8 mouse cellular contexts compared by ENCODE assay signal in genomic region chr10:80570871-80571836, GRCm38 (mm10). TPM values are rescaled to one million over a fixed set of nuclear protein-coding genes. Genes with fewer than 3 reads are reported as not detected.
A peak's percentile ranks its signal among the peaks of the same experiment; 100 is the strongest.
DNase-seq lines count a peak whose midpoint lies in the region; ATAC-seq lines count a peak whose summit lies in the region.

No protein-coding gene starts in this region.

- no peaks in the 10 kb centered on the region for H3K9me3 ChIP-seq in embryonic facial prominence, embryonic 13.5 days
- H3K9me3 ChIP-seq in limb, embryonic 10.5 days (replicated peaks) = no peaks in the 10 kb centered on the region
- H3K9me3 ChIP-seq in midbrain, embryonic 12.5 days = no peaks in the 10 kb centered on the region

- no peaks in the 10 kb centered on the region for H3K27me3 ChIP-seq in embryonic facial prominence, embryonic 13.5 days
- no peaks in the 10 kb centered on the region for H3K27me3 ChIP-seq in limb, embryonic 10.5 days (ENCODE audit: low read depth, poor library complexity, severe bottlenecking)
- H3K27me3 ChIP-seq in midbrain, embryonic 12.5 days = peaks cover 11% of the 10 kb centered on the region; the same call in 1 of the 2 replicates

- peaks cover 18% of the 10 kb centered on the region for H3K36me3 ChIP-seq in embryonic facial prominence, embryonic 13.5 days
- H3K36me3 ChIP-seq in limb, embryonic 10.5 days = peaks cover 28% of the 10 kb centered on the region
- H3K36me3 ChIP-seq in midbrain, embryonic 12.5 days = no peaks in the 10 kb centered on the region

- peak overlapping the region; percentile 55; the same call in 1 of the 2 replicates for H3K27ac ChIP-seq in embryonic facial prominence, embryonic 13.5 days
- peak overlapping the region; percentile 86 for H3K27ac ChIP-seq in limb, embryonic 10.5 days
- H3K27ac ChIP-seq in midbrain, embryonic 12.5 days (replicated peaks) = 0 out of 2 replicates have a peak overlapping the region, but pooled peaks have one; percentile 20

- peak overlapping the region; percentile 51 for H3K4me2 ChIP-seq in embryonic facial prominence, embryonic 13.5 days
- peak overlapping the region; percentile 42 for H3K4me2 ChIP-seq in midbrain, embryonic 12.5 days (replicated peaks)

- H3K9ac ChIP-seq in embryonic facial prominence, embryonic 13.5 days = peak overlapping the region; percentile 65
- H3K9ac ChIP-seq in midbrain, embryonic 12.5 days (replicated peaks) = peak overlapping the region; percentile 49

- WGBS in embryonic facial prominence, embryonic 13.5 days = 22% methylated on average over 30 of the region's 30 CpGs
- 22% methylated on average over 30 of the region's 30 CpGs for WGBS in limb, embryonic 10.5 days
- 22% methylated on average over 30 of the region's 30 CpGs for WGBS in midbrain, embryonic 12.5 days

- ATAC-seq in embryonic facial prominence, embryonic 13.5 days (ENCODE audit: insufficient number of reproducible peaks, insufficient read depth, low FRiP score, low TSS enrichment, low read depth) = no peak
- 0 out of 2 replicates have a peak, but pooled peaks have one; percentile 10 for ATAC-seq in midbrain, embryonic 12.5 days (ENCODE audit: low FRiP score, low read depth)

- peak; percentile 57 for DNase-seq in embryo, embryonic 10 days (ENCODE audit: low spot score)
- DNase-seq in embryo, embryonic 9.5 days (ENCODE audit: extremely low spot score) = no peak
- peak; percentile 65 for DNase-seq in B cell, adult 2 months
- peak; percentile 62 for DNase-seq in limb, embryonic 10.5 days (ENCODE audit: low spot score)
- DNase-seq in ovary, postnatal 10 days (ENCODE audit: low spot score) = no peak
- no peak for DNase-seq in frontal cortex, postnatal 36 days (ENCODE audit: low spot score in 2 of 2)

- H3K4me1 ChIP-seq in embryonic facial prominence, embryonic 13.5 days = peaks cover 72% of the 10 kb centered on the region
- peaks cover 78% of the 10 kb centered on the region for H3K4me1 ChIP-seq in limb, embryonic 10.5 days
- peaks cover 68% of the 10 kb centered on the region for H3K4me1 ChIP-seq in midbrain, embryonic 12.5 days

- H3K4me3 ChIP-seq in embryonic facial prominence, embryonic 13.5 days = peak overlapping the region; percentile 20
- peak overlapping the region; percentile 44 for H3K4me3 ChIP-seq in limb, embryonic 10.5 days
- H3K4me3 ChIP-seq in midbrain, embryonic 12.5 days = peak overlapping the region; percentile 15; the same call in 1 of the 2 replicates

RNA-seq across cellular contexts. Expression of gene Klf16, which starts 6.0 kb away (rescaled TPM):
- 9.5 and 12.0 TPM in 2 replicates for polyA plus RNA-seq in embryonic facial prominence, embryonic 13.5 days (2015; fragmentation: Nextera tagmentation; extraction: Ambion mirVana)
- polyA plus RNA-seq in limb, embryonic 10.5 days (2016; fragmentation: Nextera tagmentation; extraction: Ambion mirVana) = 8.7 and 11.3 TPM in 2 replicates
- 6.1 and 6.2 TPM in 2 replicates for polyA plus RNA-seq in midbrain, embryonic 12.5 days (2016; fragmentation: Nextera tagmentation; extraction: Ambion mirVana)

RNA-seq across cellular contexts. Expression of gene Rexo1, which starts 9.8 kb away (rescaled TPM):
- polyA plus RNA-seq in embryonic facial prominence, embryonic 13.5 days (2015; fragmentation: Nextera tagmentation; extraction: Ambion mirVana) = 25.9 and 31.3 TPM in 2 replicates
- 40.8 and 42.6 TPM in 2 replicates for polyA plus RNA-seq in limb, embryonic 10.5 days (2016; fragmentation: Nextera tagmentation; extraction: Ambion mirVana)
- 36.5 and 37.3 TPM in 2 replicates for polyA plus RNA-seq in midbrain, embryonic 12.5 days (2016; fragmentation: Nextera tagmentation; extraction: Ambion mirVana)

RNA-seq across cellular contexts. Expression of gene Abhd17a, which starts 19.0 kb away (rescaled TPM):
- 84.6 and 85.3 TPM in 2 replicates for polyA plus RNA-seq in embryonic facial prominence, embryonic 13.5 days (2015; fragmentation: Nextera tagmentation; extraction: Ambion mirVana)
- polyA plus RNA-seq in limb, embryonic 10.5 days (2016; fragmentation: Nextera tagmentation; extraction: Ambion mirVana) = 104 and 108 TPM in 2 replicates
- 104 and 105 TPM in 2 replicates for polyA plus RNA-seq in midbrain, embryonic 12.5 days (2016; fragmentation: Nextera tagmentation; extraction: Ambion mirVana)

RNA-seq across cellular contexts. Expression of gene Scamp4, which starts 31.5 kb away (rescaled TPM):
- 79.6 and 95.1 TPM in 2 replicates for polyA plus RNA-seq in embryonic facial prominence, embryonic 13.5 days (2015; fragmentation: Nextera tagmentation; extraction: Ambion mirVana)
- polyA plus RNA-seq in limb, embryonic 10.5 days (2016; fragmentation: Nextera tagmentation; extraction: Ambion mirVana) = 87.8 and 92.2 TPM in 2 replicates
- 63.1 and 68.4 TPM in 2 replicates for polyA plus RNA-seq in midbrain, embryonic 12.5 days (2016; fragmentation: Nextera tagmentation; extraction: Ambion mirVana)

RNA-seq across cellular contexts. Expression of gene Adat3, which starts 31.5 kb away (rescaled TPM):
- 5.9 and 9.1 TPM in 2 replicates for polyA plus RNA-seq in embryonic facial prominence, embryonic 13.5 days (2015; fragmentation: Nextera tagmentation; extraction: Ambion mirVana)
- polyA plus RNA-seq in limb, embryonic 10.5 days (2016; fragmentation: Nextera tagmentation; extraction: Ambion mirVana) = 11.1 and 13.4 TPM in 2 replicates
- 7.8 and 8.7 TPM in 2 replicates for polyA plus RNA-seq in midbrain, embryonic 12.5 days (2016; fragmentation: Nextera tagmentation; extraction: Ambion mirVana)

Comparison
In these comparisons a context has a peak if more than half of its experiments do, and no peak if none do; other contexts are left out.
1. DNase-seq: peak in embryo, embryonic 10 days (single experiment), B cell, adult 2 months (2 of 2) and limb, embryonic 10.5 days (single experiment); none in embryo, embryonic 9.5 days (single experiment), ovary, postnatal 10 days (single experiment) and frontal cortex, postnatal 36 days (0 of 2).
2. H3K27ac ChIP-seq: peak in every context shown above with its lines; median percentile 86 in limb, embryonic 10.5 days; 55 in embryonic facial prominence, embryonic 13.5 days; 20 in midbrain, embryonic 12.5 days.
3. Peak in every context shown above with its lines, with median percentiles within 50 percentile points of each other: H3K4me3 ChIP-seq.